Mouse (Mus musculus) limb, embryonic 13.5 days (tissue): Measurements from ENCODE around the gene Rtbdn. TPM values are rescaled to one million over a fixed set of nuclear protein-coding genes. Genes with fewer than 3 reads are reported as not detected.

Experiments
- ATAC-seq: fragments of 200-750 bp; cut with Nextera tagmentation; 2 replicates; pipeline ENCODE4 v1.8.0; 2017; ENCODE audit warnings: low read depth, moderate number of reproducible peaks, moderate TSS enrichment; ENCODE audit not compliant: low FRiP score
- H3K27ac ChIP-seq: fragments of 300-500 bp; sonication (generic); 2 replicates; pipeline ENCODE4 v1.5.1; 2015; ENCODE audit warnings: inconsistent platforms, mild to moderate bottlenecking, moderate library complexity
- H3K27me3 ChIP-seq: fragments of 300-500 bp; sonication (generic); 2 replicates; pipeline ENCODE4 v1.6.1; 2015; ENCODE audit warnings: mild to moderate bottlenecking, inconsistent platforms
- H3K36me3 ChIP-seq: fragments of 300-500 bp; sonication (generic); 2 replicates; pipeline ENCODE4 v1.6.1; 2015; ENCODE audit warnings: inconsistent platforms, mild to moderate bottlenecking, moderate library complexity
- H3K4me1 ChIP-seq: fragments of 300-500 bp; sonication (generic); 2 replicates; pipeline ENCODE4 v1.6.1; 2015; ENCODE audit warnings: inconsistent platforms
- H3K4me2 ChIP-seq: fragments of 300-500 bp; sonication (generic); replicated peaks from 2 replicates; pipeline ENCODE4 v1.6.1; 2015; ENCODE audit warnings: inconsistent platforms, mild to moderate bottlenecking, moderate library complexity
- H3K4me3 ChIP-seq: fragments of 300-500 bp; sonication (generic); 2 replicates; pipeline ENCODE4 v1.5.1; 2015; ENCODE audit warnings: moderate library complexity, mild to moderate bottlenecking, inconsistent platforms
- H3K9ac ChIP-seq: fragments of 300-500 bp; sonication (generic); 2 replicates; pipeline ENCODE4 v1.6.1; 2015; ENCODE audit warnings: mild to moderate bottlenecking, inconsistent platforms
- H3K9me3 ChIP-seq: fragments of 300-500 bp; sonication (generic); 2 replicates; pipeline ENCODE4 v1.6.1; 2016; ENCODE audit warnings: inconsistent platforms
- WGBS: fragments of 180-500 bp; shearing (Covaris S2); methylation state at CpG from one replicate; pipeline ENCODE4 v1.1.7; 2015; 5-methylcytosine and 5-hydroxymethylcytosine counted together
- polyA plus RNA-seq: library from polyadenylated mRNA; unstranded; fragments of >200 nt; fragmentation: Nextera tagmentation; extraction: Ambion mirVana; gene quantifications from 2 replicates; pipeline ENCODE4 v1.2.1, GENCODE M21; 2015

The Rtbdn gene
- polyA plus RNA-seq, 1 experiment from 2014 or later: 0.47 TPM

- H3K36me3 ChIP-seq: no peaks in the 10 kb centered on the region
- peaks cover 15% of the 10 kb centered on the region for H3K4me1 ChIP-seq
- no peak for ATAC-seq
- H3K4me2 ChIP-seq: no peak overlapping the region
- H3K9me3 ChIP-seq: no peaks in the 10 kb centered on the region
- WGBS: 3% methylated on average over 26 of the region's 26 CpGs
- peaks cover 84% of the 10 kb centered on the region for H3K27me3 ChIP-seq
- no peak overlapping the region for H3K27ac ChIP-seq
- H3K4me3 ChIP-seq: peak overlapping the region; percentile 17
- no peak overlapping the region for H3K9ac ChIP-seq
Observed at GRCm38 (mm10) chr8:84944478-84945160, 2.2 kb upstream of the Rtbdn start.

GRCm38 (mm10) chr8:84945235-84945632 lies 1.6 kb upstream of the Rtbdn start:
- Histone ChIP-seq H3K4me2 (peak overlapping the region; percentile 78), H3K4me3 (peak overlapping the region; percentile 47), H3K9me3 (no peaks in the 10 kb centered on the region), H3K36me3 (no peaks in the 10 kb centered on the region), H3K9ac (no peak overlapping the region), H3K4me1 (peaks cover 15% of the 10 kb centered on the region), H3K27ac (no peak overlapping the region), H3K27me3 (peaks cover 87% of the 10 kb centered on the region)
- 0 out of 2 replicates have a peak, but pooled peaks have one; percentile 15 for ATAC-seq
- WGBS: 5% methylated on average over 11 of the region's 11 CpGs

- peak overlapping the region; percentile 78 for H3K4me2 ChIP-seq
- H3K4me1 ChIP-seq: peaks cover 15% of the 10 kb centered on the region
- H3K4me3 ChIP-seq: peak overlapping the region; percentile 47
- peaks cover 87% of the 10 kb centered on the region for H3K27me3 ChIP-seq
- H3K27ac ChIP-seq: no peak overlapping the region
- ATAC-seq: 0 out of 2 replicates have a peak, but pooled peaks have one; percentile 28
- peak overlapping the region; percentile 50; the same call in 1 of the 2 replicates for H3K9ac ChIP-seq
- no peaks in the 10 kb centered on the region for H3K9me3 ChIP-seq
- under 1% methylated on average over 38 of the region's 67 CpGs for WGBS
- no peaks in the 10 kb centered on the region for H3K36me3 ChIP-seq
Observed at GRCm38 (mm10) chr8:84945633-84946527, 911 bp upstream of the Rtbdn start.

- Histone ChIP-seq H3K4me1 (peaks cover 15% of the 10 kb centered on the region), H3K27me3 (peaks cover 89% of the 10 kb centered on the region), H3K36me3 (no peaks in the 10 kb centered on the region), H3K4me3 (peak overlapping the region; percentile 3; the same call in 1 of the 2 replicates), H3K4me2 (no peak overlapping the region), H3K9ac (no peak overlapping the region), H3K9me3 (no peaks in the 10 kb centered on the region), H3K27ac (no peak overlapping the region)
- ATAC-seq: no peak
- WGBS: 14% methylated on average over 9 of the region's 9 CpGs
Observed at GRCm38 (mm10) chr8:84947241-84947545, 402 bp downstream of the Rtbdn start.

GRCm38 (mm10) chr8:84949753-84950152 lies 3.0 kb downstream of the Rtbdn start:
- H3K27ac ChIP-seq: no peak overlapping the region
- H3K27me3 ChIP-seq: peaks cover 84% of the 10 kb centered on the region
- peaks cover 10% of the 10 kb centered on the region for H3K4me1 ChIP-seq
- no peaks in the 10 kb centered on the region for H3K36me3 ChIP-seq
- no peak overlapping the region for H3K4me3 ChIP-seq
- no peak for ATAC-seq
- no peak overlapping the region for H3K9ac ChIP-seq
- WGBS: 20% methylated on average over 12 of the region's 12 CpGs
- no peak overlapping the region for H3K4me2 ChIP-seq
- H3K9me3 ChIP-seq: no peaks in the 10 kb centered on the region

GRCm38 (mm10) chr8:84952612-84953255 lies 5.9 kb downstream of the Rtbdn start:
- Histone ChIP-seq H3K4me2 (peak overlapping the region; percentile 30; the same call in 1 of the 2 replicates), H3K4me3 (no peak overlapping the region), H3K9ac (no peak overlapping the region), H3K27ac (no peak overlapping the region), H3K27me3 (peaks cover 56% of the 10 kb centered on the region), H3K9me3 (no peaks in the 10 kb centered on the region), H3K4me1 (no peaks in the 10 kb centered on the region), H3K36me3 (peaks cover 12% of the 10 kb centered on the region)
- ATAC-seq: no peak
- WGBS: 7% methylated on average over 18 of the region's 18 CpGs

- no peak overlapping the region for H3K27ac ChIP-seq
- H3K4me2 ChIP-seq: no peak overlapping the region
- no peaks in the 10 kb centered on the region for H3K4me1 ChIP-seq
- no peak overlapping the region for H3K9ac ChIP-seq
- H3K9me3 ChIP-seq: no peaks in the 10 kb centered on the region
- H3K36me3 ChIP-seq: peaks cover 39% of the 10 kb centered on the region
- 44% methylated on average over 2 of the region's 2 CpGs for WGBS
- no peak for ATAC-seq
- H3K4me3 ChIP-seq: no peak overlapping the region
- H3K27me3 ChIP-seq: peaks cover 21% of the 10 kb centered on the region
Observed at GRCm38 (mm10) chr8:84956768-84957167, 10.0 kb downstream of the Rtbdn start.

- H3K9ac ChIP-seq: no peak overlapping the region
- ATAC-seq: no peak
- 89% methylated on average over 7 of the region's 7 CpGs for WGBS
Observed at GRCm38 (mm10) chr8:84959811-84960210, 13.0 kb downstream of the Rtbdn start.

GRCm38 (mm10) chr8:84963952-84964351 lies 17.2 kb downstream of the Rtbdn start:
- no peaks in the 10 kb centered on the region for H3K9me3 ChIP-seq
- no peaks in the 10 kb centered on the region for H3K27me3 ChIP-seq
- peaks cover 31% of the 10 kb centered on the region for H3K36me3 ChIP-seq
- H3K4me2 ChIP-seq: no peak overlapping the region
- no peak overlapping the region for H3K4me3 ChIP-seq
- no peak for ATAC-seq
- H3K27ac ChIP-seq: no peak overlapping the region
- 93% methylated on average over 4 of the region's 4 CpGs for WGBS
- H3K4me1 ChIP-seq: peaks cover 27% of the 10 kb centered on the region
- H3K9ac ChIP-seq: no peak overlapping the region

More at GRCm38 (mm10) chr8:84959811-84960210, 13.0 kb downstream of the Rtbdn start:
- Histone ChIP-seq H3K4me1 (peaks cover under 1% of the 10 kb centered on the region; the same call in 1 of the 2 replicates), H3K4me2 (no peak overlapping the region), H3K27me3 (no peaks in the 10 kb centered on the region), H3K36me3 (peaks cover 53% of the 10 kb centered on the region), H3K9me3 (no peaks in the 10 kb centered on the region), H3K27ac (no peak overlapping the region), H3K4me3 (no peak overlapping the region)

- no peak overlapping the region; the same call in 1 of the 2 replicates for H3K27ac ChIP-seq
- ATAC-seq: peak; percentile 78
- WGBS: under 1% methylated on average over 41 of the region's 41 CpGs
Observed at GRCm38 (mm10) chr8:84965731-84966291, 19.0 kb downstream of the Rtbdn start.

GRCm38 (mm10) chr8:84966603-84967002 lies 19.8 kb downstream of the Rtbdn start:
- Histone ChIP-seq H3K4me2 (peak overlapping the region; percentile 89), H3K27me3 (no peaks in the 10 kb centered on the region), H3K36me3 (peaks cover 24% of the 10 kb centered on the region), H3K4me3 (peak overlapping the region; percentile 66), H3K9ac (no peak overlapping the region), H3K27ac (peak overlapping the region; percentile 48; the same call in 1 of the 2 replicates), H3K4me1 (peaks cover 39% of the 10 kb centered on the region), H3K9me3 (no peaks in the 10 kb centered on the region)
- 54% methylated on average over 3 of the region's 3 CpGs for WGBS
- no peak for ATAC-seq

More at GRCm38 (mm10) chr8:84965731-84966291, 19.0 kb downstream of the Rtbdn start:
- H3K4me3 ChIP-seq: peak overlapping the region; percentile 66
- peaks cover 22% of the 10 kb centered on the region for H3K36me3 ChIP-seq
- H3K4me2 ChIP-seq: peak overlapping the region; percentile 89
- no peaks in the 10 kb centered on the region for H3K9me3 ChIP-seq
- H3K27me3 ChIP-seq: no peaks in the 10 kb centered on the region
- peak overlapping the region; percentile 81 for H3K9ac ChIP-seq
- H3K4me1 ChIP-seq: peaks cover 33% of the 10 kb centered on the region
